Mouse (Mus musculus): ENCODE data around the gene Rhbdf2.

The Rhbdf2 gene

GRCm38 (mm10) chr11:116586801-116587631 is 39.8 kb downstream of the Rhbdf2 start:
- peak; percentile 74 for DNase-seq (ENCODE audit: low spot score)

- no peak for DNase-seq (ENCODE audit: low spot score)
These were observed 40.5 kb downstream of the Rhbdf2 start, which contains the start of gene Aanat for GRCm38 (mm10) chr11:116586310-116586709. TSS of gene Aanat (plus strand) at chr11:116586432.

- DNase-seq (ENCODE audit: low spot score) = no peak
These were observed 41.1 kb downstream of the Rhbdf2 start for GRCm38 (mm10) chr11:116585682-116586081.

GRCm38 (mm10) chr11:116581376-116581814 is 45.4 kb downstream of the Rhbdf2 start, which contains the start of gene Ube2o:
TSS of gene Ube2o (minus strand) at chr11:116581447.
- peak; percentile 85 for DNase-seq (ENCODE audit: low spot score)

GRCm38 (mm10) chr11:116580711-116581375 is 46.0 kb downstream of the Rhbdf2 start:
- DNase-seq (ENCODE audit: low spot score) = peak; percentile 43

GRCm38 (mm10) chr11:116580031-116580652 is 46.7 kb downstream of the Rhbdf2 start:
- DNase-seq (ENCODE audit: low spot score) = no peak

GRCm38 (mm10) chr11:116579280-116579679 is 47.5 kb downstream of the Rhbdf2 start:
- DNase-seq (ENCODE audit: low spot score) = no peak

- no peak for DNase-seq (ENCODE audit: low spot score)
These were observed 51.4 kb downstream of the Rhbdf2 start for GRCm38 (mm10) chr11:116575396-116575795.

GRCm38 (mm10) chr11:116574982-116575381 is 51.8 kb downstream of the Rhbdf2 start:
- DNase-seq (ENCODE audit: low spot score) = no peak

GRCm38 (mm10) chr11:116574486-116574885 is 52.3 kb downstream of the Rhbdf2 start:
- no peak for DNase-seq (ENCODE audit: low spot score)

GRCm38 (mm10) chr11:116572756-116573543 is 53.9 kb downstream of the Rhbdf2 start:
- DNase-seq (ENCODE audit: low spot score) = no peak

GRCm38 (mm10) chr11:116571767-116572679 is 54.8 kb downstream of the Rhbdf2 start:
- no peak for DNase-seq (ENCODE audit: low spot score)

GRCm38 (mm10) chr11:116570821-116571220 is 56.0 kb downstream of the Rhbdf2 start:
- DNase-seq (ENCODE audit: low spot score) = no peak

GRCm38 (mm10) chr11:116567531-116567930 is 59.3 kb downstream of the Rhbdf2 start:
- DNase-seq (ENCODE audit: low spot score) = no peak

- peak; percentile 31 for DNase-seq (ENCODE audit: low spot score)
These were observed 61.4 kb downstream of the Rhbdf2 start for GRCm38 (mm10) chr11:116565283-116566041.

- DNase-seq (ENCODE audit: low spot score) = no peak
These were observed 70.5 kb downstream of the Rhbdf2 start for GRCm38 (mm10) chr11:116556308-116556707.

GRCm38 (mm10) chr11:116555572-116555971 is 71.2 kb downstream of the Rhbdf2 start:
- no peak for DNase-seq (ENCODE audit: low spot score)

GRCm38 (mm10) chr11:116554171-116554878 is 72.5 kb downstream of the Rhbdf2 start:
- DNase-seq (ENCODE audit: low spot score) = peak; percentile 34

- DNase-seq (ENCODE audit: low spot score) = no peak
These were observed 74.6 kb downstream of the Rhbdf2 start for GRCm38 (mm10) chr11:116552194-116552593.
